Mouse (Mus musculus) E14TG2a.4 (cell line): ENCODE results near the gene Mslnl.

Experiments used
- CTCF ChIP-seq: conservative IDR thresholded peaks from 2 replicates; pipeline ENCODE4 v1.5.1; 2014; ENCODE audit warnings: low read length
- NANOG ChIP-seq: IDR thresholded peaks from 2 replicates; pipeline ENCODE4 v1.6.1; 2014; ENCODE audit warnings: borderline replicate concordance, low read length, mixed read lengths
- POU5F1 ChIP-seq: IDR thresholded peaks from 2 replicates; pipeline ENCODE4 v1.6.1; 2014; ENCODE audit warnings: low read length, borderline replicate concordance

- no peak for TF ChIP-seq CTCF
- no peak for TF ChIP-seq NANOG
- TF ChIP-seq POU5F1: no peak
Measured at GRCm38 (mm10) chr17:25762591-25762990, 26.7 kb downstream of the Mslnl start.
